Mouse (Mus musculus) midbrain, embryonic 13.5 days (tissue): ENCODE data around the gene Mob3b. TPM values are rescaled to one million over a fixed set of nuclear protein-coding genes. Genes with fewer than 3 reads are reported as not detected.
"Not testable (repeated sequence)": the region's sequence is repeated elsewhere in the genome, so short reads cannot be mapped to it uniquely, and the experiment has no call there.

ENCODE experiments used
- ATAC-seq: fragments of 200-750 bp; cut with Nextera tagmentation; 2 replicates; pipeline ENCODE4 v1.8.0; 2017; ENCODE audit warnings: mild to moderate bottlenecking, moderate TSS enrichment, moderate library complexity
- H3K27ac ChIP-seq: fragments of 300-500 bp; sonication (generic); 2 replicates; pipeline ENCODE4 v1.5.1; 2015; ENCODE audit warnings: inconsistent platforms, mild to moderate bottlenecking, moderate library complexity
- H3K27me3 ChIP-seq: fragments of 300-500 bp; sonication (generic); 2 replicates; pipeline ENCODE4 v1.6.1; 2015; ENCODE audit warnings: mild to moderate bottlenecking, inconsistent platforms
- H3K36me3 ChIP-seq: fragments of 300-500 bp; sonication (generic); 2 replicates; pipeline ENCODE4 v1.6.1; 2015; ENCODE audit warnings: mild to moderate bottlenecking, inconsistent platforms
- H3K4me1 ChIP-seq: fragments of 300-500 bp; sonication (generic); replicated peaks from 2 replicates; pipeline ENCODE4 v1.6.1; 2015; ENCODE audit warnings: inconsistent platforms
- H3K4me2 ChIP-seq: fragments of 300-500 bp; sonication (generic); replicated peaks from 2 replicates; pipeline ENCODE4 v1.6.1; 2015; ENCODE audit warnings: moderate library complexity, mild to moderate bottlenecking, inconsistent platforms
- H3K4me3 ChIP-seq: fragments of 300-500 bp; sonication (generic); replicated peaks from 2 replicates; pipeline ENCODE4 v1.5.1; 2015; ENCODE audit warnings: mild to moderate bottlenecking, inconsistent platforms
- H3K9ac ChIP-seq: fragments of 300-500 bp; sonication (generic); replicated peaks from 2 replicates; pipeline ENCODE4 v1.6.1; 2015; ENCODE audit warnings: mild to moderate bottlenecking, inconsistent platforms
- H3K9me3 ChIP-seq: fragments of 300-500 bp; sonication (generic); 2 replicates; pipeline ENCODE4 v1.6.1; 2016; ENCODE audit warnings: mild to moderate bottlenecking, inconsistent platforms
- WGBS: fragments of 180-500 bp; shearing (Covaris S2); methylation state at CpG from one replicate; pipeline ENCODE4 v1.1.7; 2015; 5-methylcytosine and 5-hydroxymethylcytosine counted together
- polyA plus RNA-seq: library from polyadenylated mRNA; unstranded; fragments of >200 nt; fragmentation: Nextera tagmentation; extraction: Ambion mirVana; gene quantifications from 2 replicates; pipeline ENCODE4 v1.2.1, GENCODE M21; 2015

The Mob3b gene
- polyA plus RNA-seq, 1 experiment from 2014 or later: 14.9 TPM

- WGBS: 77% methylated on average over 3 of the region's 3 CpGs
- Histone ChIP-seq H3K36me3 (no peaks in the 10 kb centered on the region), H3K4me3 (no peak overlapping the region), H3K27me3 (no peaks in the 10 kb centered on the region), H3K27ac (no peak overlapping the region), H3K4me1 (no peaks in the 10 kb centered on the region), H3K9me3 (no peaks in the 10 kb centered on the region), H3K4me2 (no peak overlapping the region), H3K9ac (no peak overlapping the region)
- no peak for ATAC-seq
Measured at GRCm38 (mm10) chr4:34911401-34911800, 245.9 kb downstream of the Mob3b start.

GRCm38 (mm10) chr4:34908127-34908526 lies 249.2 kb downstream of the Mob3b start:
- H3K36me3 ChIP-seq: no peaks in the 10 kb centered on the region
- no peak for ATAC-seq
- no peaks in the 10 kb centered on the region for H3K4me1 ChIP-seq
- H3K9me3 ChIP-seq: no peaks in the 10 kb centered on the region
- H3K27ac ChIP-seq: no peak overlapping the region
- no peak overlapping the region for H3K9ac ChIP-seq
- H3K4me2 ChIP-seq: no peak overlapping the region
- H3K27me3 ChIP-seq: no peaks in the 10 kb centered on the region
- 95% methylated on average over 7 of the region's 7 CpGs for WGBS
- no peak overlapping the region for H3K4me3 ChIP-seq

GRCm38 (mm10) chr4:34907026-34907425 lies 250.3 kb downstream of the Mob3b start:
- no peak overlapping the region for H3K9ac ChIP-seq
- H3K36me3 ChIP-seq: no peaks in the 10 kb centered on the region
- H3K4me1 ChIP-seq: no peaks in the 10 kb centered on the region
- ATAC-seq: no peak
- 47% methylated on average over 14 of the region's 14 CpGs for WGBS
- no peaks in the 10 kb centered on the region for H3K9me3 ChIP-seq
- no peak overlapping the region for H3K4me2 ChIP-seq
- H3K4me3 ChIP-seq: no peak overlapping the region
- no peak overlapping the region for H3K27ac ChIP-seq
- H3K27me3 ChIP-seq: no peaks in the 10 kb centered on the region

GRCm38 (mm10) chr4:34906151-34906550 lies 251.1 kb downstream of the Mob3b start:
- Histone ChIP-seq H3K4me1 (no peaks in the 10 kb centered on the region), H3K27me3 (no peaks in the 10 kb centered on the region), H3K9me3 (no peaks in the 10 kb centered on the region), H3K36me3 (no peaks in the 10 kb centered on the region), H3K4me3 (no peak overlapping the region), H3K9ac (no peak overlapping the region), H3K4me2 (no peak overlapping the region), H3K27ac (no peak overlapping the region)
- 80% methylated on average over 4 of the region's 4 CpGs for WGBS
- no peak for ATAC-seq

- Histone ChIP-seq H3K27ac (no peak overlapping the region), H3K36me3 (no peaks in the 10 kb centered on the region), H3K9ac (no peak overlapping the region), H3K4me1 (no peaks in the 10 kb centered on the region), H3K4me2 (no peak overlapping the region), H3K4me3 (no peak overlapping the region), H3K9me3 (no peaks in the 10 kb centered on the region), H3K27me3 (no peaks in the 10 kb centered on the region)
- 72% methylated on average over 5 of the region's 5 CpGs for whole genome bisulfite sequencing
- no peak for ATAC-seq
Measured at GRCm38 (mm10) chr4:34905396-34905795, 251.9 kb downstream of the Mob3b start.

GRCm38 (mm10) chr4:34901582-34901981 lies 255.7 kb downstream of the Mob3b start:
- not testable (repeated sequence) for H3K4me3 ChIP-seq, ATAC-seq, H3K9me3 ChIP-seq, H3K36me3 ChIP-seq, H3K27me3 ChIP-seq, H3K4me2 ChIP-seq, H3K27ac ChIP-seq, H3K9ac ChIP-seq, H3K4me1 ChIP-seq
- 92% methylated on average over 3 of the region's 3 CpGs for WGBS

GRCm38 (mm10) chr4:34901166-34901565 lies 256.1 kb downstream of the Mob3b start:
- no peaks in the 10 kb centered on the region for H3K9me3 ChIP-seq
- H3K27ac ChIP-seq: no peak overlapping the region
- no peaks in the 10 kb centered on the region for H3K27me3 ChIP-seq
- 82% methylated on average over 4 of the region's 4 CpGs for WGBS
- no peak overlapping the region for H3K9ac ChIP-seq
- no peak overlapping the region for H3K4me3 ChIP-seq
- ATAC-seq: no peak
- no peaks in the 10 kb centered on the region for H3K36me3 ChIP-seq
- H3K4me1 ChIP-seq: no peaks in the 10 kb centered on the region; the same call in 1 of the 2 replicates
- H3K4me2 ChIP-seq: no peak overlapping the region

GRCm38 (mm10) chr4:34900155-34900554 lies 257.1 kb downstream of the Mob3b start:
- Histone ChIP-seq H3K27me3 (no peaks in the 10 kb centered on the region), H3K27ac (no peak overlapping the region), H3K9me3 (no peaks in the 10 kb centered on the region), H3K9ac (no peak overlapping the region), H3K36me3 (no peaks in the 10 kb centered on the region), H3K4me3 (no peak overlapping the region), H3K4me1 (no peaks in the 10 kb centered on the region; the same call in 1 of the 2 replicates), H3K4me2 (no peak overlapping the region)
- ATAC-seq: no peak
- WGBS: 52% methylated on average over 9 of the region's 9 CpGs

GRCm38 (mm10) chr4:34899322-34899721 lies 258.0 kb downstream of the Mob3b start:
- WGBS: 90% methylated on average over 1 of the region's 1 CpGs
- ATAC-seq: no peak
- H3K27ac ChIP-seq: no peak overlapping the region

More at GRCm38 (mm10) chr4:34899322-34899721, 258.0 kb downstream of the Mob3b start:
- H3K4me2 ChIP-seq: no peak overlapping the region
- no peak overlapping the region for H3K4me3 ChIP-seq
- H3K9ac ChIP-seq: no peak overlapping the region
- H3K36me3 ChIP-seq: no peaks in the 10 kb centered on the region
- H3K27me3 ChIP-seq: no peaks in the 10 kb centered on the region
- no peaks in the 10 kb centered on the region for H3K9me3 ChIP-seq
- no peaks in the 10 kb centered on the region; the same call in 1 of the 2 replicates for H3K4me1 ChIP-seq

Other genes with a start within 250 kb of the Mob3b start
- gene Ifnk, start 5.4 kb downstream of the Mob3b start, polyA plus RNA-seq: 0.26 TPM in 1 of 2 replicates, not detected in the other
- gene C9orf72, start 68.7 kb upstream of the Mob3b start, polyA plus RNA-seq: 39.8 and 42.6 TPM in 2 replicates